Mouse (Mus musculus) heart, adult 9 months (tissue): ENCODE measurements around the gene Slc22a19.
"Not testable (repeated sequence)": the region's sequence is repeated elsewhere in the genome, so short reads cannot be mapped to it uniquely, and the experiment has no call there.

Source experiments
- DNase-seq, 2 experiments: peaks; one replicate each; pipeline ENCODE4 v3.0.0; 2022; ENCODE audit warnings: low spot score in 2 of 2

The Slc22a19 gene

GRCm38 (mm10) chr19:7711148-7711547 lies at the start of gene Slc22a19:
Gene Slc22a19 (minus strand): TSS chr19:7711310.
- no peak for DNase-seq

DNA sequence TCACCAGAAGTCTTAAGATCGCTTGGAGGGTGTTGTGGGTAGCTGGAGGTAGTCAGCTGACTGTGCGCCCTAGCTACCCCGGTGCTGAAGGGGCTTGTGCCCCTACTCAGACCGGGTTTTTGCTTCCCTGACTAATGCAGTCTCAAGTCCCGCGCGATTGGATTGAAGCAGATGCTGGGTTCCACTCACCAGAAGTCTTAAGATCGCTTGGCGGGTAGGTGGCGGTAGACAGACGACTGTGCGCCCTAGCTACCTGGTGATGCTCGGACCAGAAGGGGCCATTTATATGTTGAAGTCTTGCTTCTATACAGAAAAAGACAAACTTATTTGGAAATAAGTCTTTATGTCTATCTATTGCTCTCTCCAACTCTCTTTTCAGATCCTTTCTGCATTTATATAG lies 42.3 kb upstream of the Slc22a19 start:
- not testable (repeated sequence) for DNase-seq

GRCm38 (mm10) chr19:7729543-7729942 lies 18.4 kb upstream of the Slc22a19 start:
- DNase-seq, result no peak

DNA sequence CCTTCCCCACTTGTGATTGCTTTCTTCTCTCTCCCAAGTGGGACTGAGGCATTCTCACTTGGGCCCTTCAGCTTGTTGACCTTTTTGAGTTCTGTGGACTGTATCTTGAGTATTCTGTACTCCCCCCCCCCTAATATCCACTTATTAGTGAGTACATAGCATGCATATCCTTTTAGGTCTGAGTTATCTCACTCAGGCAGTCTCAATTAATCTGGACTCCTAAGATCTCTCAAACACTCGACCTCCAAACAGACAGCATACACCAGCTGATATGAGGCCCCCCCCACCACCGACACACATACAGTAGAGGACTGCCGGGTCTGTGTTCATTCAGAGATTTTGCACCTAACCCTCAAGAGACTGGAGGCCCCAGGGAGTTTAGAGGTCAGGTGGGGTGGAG lies 18.0 kb downstream of the Slc22a19 start:
- not testable (repeated sequence) for DNase-seq

DNA sequence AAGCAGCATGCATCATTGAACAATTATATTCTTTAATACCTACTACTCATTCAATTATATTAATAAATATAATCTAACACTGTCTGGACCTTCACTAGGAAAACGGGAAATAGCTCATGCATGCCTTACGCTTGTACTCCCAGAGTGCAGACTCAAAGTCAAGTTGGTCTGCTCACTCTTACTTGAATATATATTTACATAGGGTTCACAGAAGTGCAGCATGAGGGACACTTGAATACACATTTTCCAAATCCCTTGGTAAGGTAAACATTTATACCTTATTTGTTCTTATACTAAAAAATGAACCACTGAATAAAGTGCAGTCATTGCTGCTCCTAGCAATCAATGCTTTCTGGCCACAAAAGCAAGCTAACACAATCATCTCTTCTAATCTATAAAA lies 19.9 kb downstream of the Slc22a19 start:
- DNase-seq, result no peak

DNA sequence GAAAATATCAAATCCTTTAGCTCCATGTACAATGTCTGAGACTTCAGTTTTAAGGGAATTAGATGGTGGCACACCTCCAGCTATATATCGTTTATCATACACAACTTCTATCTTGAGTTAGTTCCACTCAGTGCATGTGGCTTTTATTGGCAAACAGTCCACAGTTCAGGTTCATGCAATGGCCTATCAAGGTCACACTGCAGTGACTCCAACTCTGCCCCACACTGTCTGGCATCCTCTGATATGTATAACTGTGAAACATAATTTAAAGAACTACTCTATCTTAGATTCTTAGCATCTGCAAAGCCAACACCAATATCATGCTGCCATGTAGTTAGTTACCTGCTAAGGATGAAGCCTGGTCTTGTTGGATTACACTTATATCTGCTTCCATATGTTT lies 23.1 kb downstream of the Slc22a19 start:
- no peak for DNase-seq

- DNase-seq, result no peak
Observed at GRCm38 (mm10) chr19:7672033-7672432, 39.1 kb downstream of the Slc22a19 start.

DNA sequence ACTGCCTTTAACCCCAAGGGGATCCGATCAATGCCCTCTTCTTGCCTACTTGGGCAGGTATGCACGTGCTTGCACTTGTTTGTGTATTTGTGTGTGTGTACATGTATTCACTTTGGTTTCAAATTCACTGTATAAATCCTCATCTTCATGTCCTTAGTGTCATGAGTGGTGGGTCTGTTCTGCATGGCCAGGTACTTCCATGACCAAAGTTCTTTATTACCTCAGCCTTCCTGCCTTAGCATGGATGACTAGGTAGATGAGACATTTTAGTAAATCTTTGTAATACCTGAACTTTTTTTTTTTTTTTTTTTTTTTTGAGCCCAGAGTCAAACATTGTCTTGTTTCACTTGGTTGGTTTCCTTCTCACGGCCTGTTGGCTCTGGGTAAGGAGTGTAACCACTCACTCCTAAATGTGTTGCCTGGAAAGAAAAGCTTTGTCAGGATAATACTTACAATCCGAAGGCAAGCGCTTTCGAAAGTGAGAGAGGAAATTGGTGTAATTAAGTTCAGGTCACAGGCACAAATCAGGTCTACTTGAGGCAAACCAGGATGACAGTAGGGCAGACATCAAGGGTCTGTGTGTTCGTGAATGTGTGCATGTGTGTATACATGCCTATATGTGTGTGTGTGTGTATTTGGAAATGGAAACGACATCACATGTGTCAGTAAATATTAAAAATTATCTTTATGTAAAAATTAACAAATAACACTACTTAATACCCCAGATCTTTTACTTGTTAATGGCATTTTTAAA lies 62.0 kb downstream of the Slc22a19 start:
- DNase-seq, result no peak

DNA sequence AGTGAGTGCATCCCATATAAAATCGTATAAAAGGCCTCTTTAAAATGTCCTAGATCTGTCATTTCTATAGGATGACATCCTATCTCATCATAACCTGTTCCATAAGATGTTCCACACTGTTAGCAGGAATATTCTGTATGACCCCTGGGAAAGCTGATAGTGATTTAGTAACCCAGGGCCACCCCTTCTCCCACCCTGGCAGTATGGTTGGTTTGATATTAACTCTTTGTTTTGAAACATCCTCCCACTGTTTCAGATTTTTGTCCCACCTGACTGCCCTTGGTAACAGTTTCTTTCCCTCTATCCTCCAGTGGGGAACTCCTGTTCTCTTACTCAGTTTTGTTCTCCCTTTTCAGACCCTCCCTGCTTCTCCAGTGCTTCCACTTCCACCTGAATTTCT lies 77.3 kb downstream of the Slc22a19 start:
- no peak for DNase-seq

DNA sequence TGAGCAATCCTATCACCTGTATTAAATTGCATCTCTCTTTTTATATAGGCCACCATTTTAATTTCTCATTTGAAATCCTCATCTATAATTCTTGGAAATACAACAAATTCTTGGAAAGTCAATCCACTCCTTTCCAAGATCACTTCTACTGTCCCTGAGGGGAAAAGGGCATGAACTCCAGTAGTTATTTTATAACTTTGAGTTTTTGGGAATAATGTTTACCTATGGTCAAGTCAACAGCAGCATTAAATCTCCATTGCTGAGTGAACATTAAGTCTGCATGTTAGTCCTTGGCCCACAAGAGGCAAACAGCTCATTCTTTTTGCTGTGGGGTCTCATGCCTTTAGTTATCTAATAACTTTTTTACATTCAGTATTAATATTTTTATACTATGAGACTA lies 78.1 kb downstream of the Slc22a19 start:
- DNase-seq, result no peak
